Mouse (Mus musculus): ENCODE data around the gene Olfr1331.
"Not testable (repeated sequence)": the region's sequence is repeated elsewhere in the genome, so short reads cannot be mapped to it uniquely, and the experiment has no call there.

The Olfr1331 gene

DNA sequence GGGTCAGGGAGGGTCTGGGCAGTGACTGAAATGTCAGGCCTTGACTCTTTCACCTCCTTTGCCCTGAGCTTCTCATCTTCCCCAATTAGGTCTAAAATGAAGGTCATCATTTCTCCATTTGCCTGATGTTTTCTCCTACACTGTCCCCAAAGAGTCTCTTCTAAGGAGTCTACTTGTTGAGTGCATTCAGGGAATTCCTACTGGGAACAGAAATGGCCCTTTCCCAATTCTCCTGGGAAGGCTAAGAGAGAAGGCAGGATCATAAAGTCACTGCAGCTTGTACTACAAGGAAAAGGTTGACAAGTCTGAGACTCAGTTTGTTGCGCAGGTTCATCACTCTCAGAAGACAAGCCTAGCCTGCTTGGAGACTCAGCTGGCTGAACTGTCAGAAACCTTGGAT lies at the start of gene Olfr1331:
TSS of gene Olfr1331 (plus strand) at position 301 of the 400 bp plus-strand sequence.
- DNase-seq (ENCODE audit: low spot score) = no peak

DNA sequence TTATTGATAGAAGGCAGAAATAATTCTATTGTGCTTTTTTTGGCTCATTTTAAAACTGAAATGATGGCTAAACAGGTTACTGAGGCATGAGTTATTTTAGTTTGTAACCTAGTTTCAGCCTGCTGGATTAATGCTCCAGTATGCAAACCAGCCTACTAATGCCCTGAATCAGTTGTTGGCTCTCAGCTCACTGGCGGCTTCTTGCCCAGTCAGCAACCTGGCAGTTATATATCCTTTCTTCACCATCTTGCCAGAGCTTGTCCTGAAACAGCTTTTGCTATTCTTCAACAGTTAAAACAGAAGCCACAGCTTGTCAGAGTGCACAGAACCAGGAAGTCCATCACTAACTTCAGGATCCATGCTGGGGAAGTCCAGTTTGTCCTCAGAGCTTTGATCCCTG lies 45.5 kb upstream of the Olfr1331 start:
- DNase-seq (ENCODE audit: low spot score) = no peak

DNA sequence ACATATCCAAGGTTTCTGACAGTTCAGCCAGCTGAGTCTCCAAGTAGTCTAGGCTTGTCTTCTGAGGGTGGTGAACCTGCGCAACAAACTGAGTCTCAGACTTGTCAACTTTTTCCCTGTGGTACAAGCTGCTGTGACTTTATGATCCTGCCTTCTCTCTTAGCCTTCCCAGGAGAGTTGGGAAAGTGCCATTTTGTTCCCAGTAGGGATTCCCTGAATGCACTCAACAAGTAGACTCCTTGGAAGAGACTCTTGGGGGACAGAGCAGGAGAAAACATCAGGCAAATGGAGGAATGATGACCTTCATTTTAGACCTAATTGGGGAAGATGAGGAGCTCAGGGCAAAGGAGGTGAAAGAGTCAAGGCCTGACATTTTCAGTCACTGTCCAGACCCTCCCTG lies 28.3 kb upstream of the Olfr1331 start, which contains the start of gene Olfr1333:
TSS of gene Olfr1333 (minus strand) at position 101 of the 400 bp plus-strand sequence.
- DNase-seq (ENCODE audit: low spot score) = no peak

DNA sequence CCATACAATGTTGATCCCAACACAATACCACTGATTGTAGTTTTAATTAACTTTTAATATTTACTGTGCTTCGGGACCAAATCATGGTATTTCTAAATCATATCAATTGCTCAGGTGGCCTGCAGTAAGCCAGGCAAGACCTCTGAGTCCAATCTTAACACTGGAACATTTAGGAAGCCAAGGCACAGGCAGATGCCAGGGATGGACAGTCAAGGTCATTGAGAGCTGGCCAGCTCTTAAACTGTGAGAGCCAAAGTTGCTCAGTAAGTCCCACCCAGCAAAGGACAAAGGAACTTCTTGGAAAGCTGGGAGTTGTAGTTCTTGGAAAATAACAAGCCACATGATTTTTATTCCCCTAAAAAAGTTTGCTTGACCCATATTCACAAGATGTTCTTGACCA lies 2.7 kb upstream of the Olfr1331 start:
- DNase-seq (ENCODE audit: low spot score) = no peak

GRCm38 (mm10) chr4:118862704-118863103 lies 1.7 kb upstream of the Olfr1331 start:
- DNase-seq (ENCODE audit: low spot score) = peak; percentile 33

- no peak for DNase-seq (ENCODE audit: low spot score)
Measured at GRCm38 (mm10) chr4:118867566-118867965, 3.1 kb downstream of the Olfr1331 start.

- DNase-seq (ENCODE audit: low spot score) = no peak
Measured at GRCm38 (mm10) chr4:118888297-118888696, 23.8 kb downstream of the Olfr1331 start, which contains the start of gene Olfr1330. Gene Olfr1330, plus strand, starts transcription at chr4:118888597.

DNA sequence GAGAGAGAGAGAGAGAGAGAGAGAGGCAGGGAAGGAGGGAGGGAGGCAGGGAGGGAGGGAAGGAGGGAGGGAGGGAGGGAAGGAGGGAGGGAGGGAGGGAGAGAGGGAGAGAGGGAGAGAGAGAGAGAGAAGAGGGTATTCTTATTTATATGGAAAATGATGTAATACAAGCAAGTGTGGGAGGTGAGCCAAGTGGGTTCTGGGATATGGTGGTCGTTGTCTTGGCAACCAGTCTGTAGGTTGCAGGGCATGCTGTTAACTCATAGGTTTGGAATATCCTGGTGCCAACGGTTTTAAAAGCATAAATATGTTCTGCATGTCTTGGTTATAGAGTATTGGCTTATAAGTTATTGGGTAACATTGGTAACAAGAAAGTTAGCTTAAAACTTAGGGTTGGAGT lies 37.5 kb downstream of the Olfr1331 start:
- DNase-seq (ENCODE audit: low spot score) = no peak

DNA sequence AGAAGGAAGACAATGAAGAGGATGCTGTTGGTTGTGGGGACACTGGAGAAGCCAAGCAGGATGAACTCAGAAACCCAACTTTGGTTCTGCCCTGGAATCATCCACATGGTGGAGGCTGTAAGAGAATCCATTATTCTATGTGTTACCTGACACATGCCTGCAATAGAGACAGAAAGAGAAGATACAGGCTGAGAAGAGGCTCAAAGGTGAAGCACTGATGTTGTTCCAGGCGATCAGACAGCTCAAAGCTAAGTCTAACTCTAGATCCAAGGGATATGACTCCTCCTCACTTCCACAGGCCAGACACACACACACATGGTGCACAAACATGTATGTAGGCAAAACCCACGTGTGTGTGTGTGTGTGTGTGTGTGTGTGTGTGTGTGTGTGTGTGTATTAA lies 52.9 kb downstream of the Olfr1331 start, which contains the start of gene Olfr1329:
TSS of gene Olfr1329 (minus strand) at position 101 of the 400 bp plus-strand sequence.
- not testable (repeated sequence) for DNase-seq (ENCODE audit: low spot score)
